Mouse (Mus musculus): ENCODE results near the gene Bdh2.

DNA sequence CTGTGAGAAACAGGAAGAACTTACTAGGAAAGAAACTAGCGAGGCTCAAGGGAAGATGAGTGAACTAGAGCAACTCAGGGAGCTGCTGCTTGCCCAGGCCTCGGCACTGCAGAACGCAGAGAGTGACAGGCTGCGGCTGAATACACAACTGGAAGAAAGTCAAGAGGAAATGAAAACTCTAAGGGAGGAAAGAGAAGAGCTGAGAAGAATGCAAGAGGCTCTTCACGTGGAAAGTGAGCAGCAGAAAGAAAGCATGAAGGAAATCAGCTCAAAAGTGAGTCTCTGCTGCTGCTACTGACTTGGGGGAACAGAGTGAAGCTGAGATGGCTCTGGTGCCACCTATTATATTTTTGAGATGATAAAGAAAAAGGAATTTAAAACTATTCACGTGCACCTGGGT lies 34.2 kb upstream of the Bdh2 start:
- TF ChIP-seq EP300 (IDR thresholded peaks at IDR 0.05) (no peak), CTCF (IDR thresholded peaks at IDR 0.05) (no peak)

All from lung, postnatal 0 days (tissue).